Mouse (Mus musculus) testis, adult 2 months (tissue): ENCODE data around the gene Cavin1. TPM values are rescaled to one million over a fixed set of nuclear protein-coding genes. Genes with fewer than 3 reads are reported as not detected.
A peak's percentile ranks its signal among the peaks of the same experiment; 100 is the strongest.

Experiments used
- H3K27ac ChIP-seq: fragments of 200-500 bp; 2 replicates; pipeline ENCODE4 v1.5.1; 2012; ENCODE audit warnings: low read depth, low read length; ENCODE audit not compliant: control insufficient read depth, insufficient read depth
- H3K27me3 ChIP-seq: fragments of 200-500 bp; 2 replicates; pipeline ENCODE4 v1.6.1; 2012; ENCODE audit warnings: mild to moderate bottlenecking, low read length, moderate library complexity; ENCODE audit not compliant: control insufficient read depth, insufficient read depth
- H3K36me3 ChIP-seq: fragments of 200-500 bp; 2 replicates; pipeline ENCODE4 v1.6.1; 2012; ENCODE audit warnings: mild to moderate bottlenecking, low read length; ENCODE audit not compliant: control insufficient read depth, insufficient read depth
- H3K4me1 ChIP-seq: fragments of 200-500 bp; 2 replicates; pipeline ENCODE4 v1.6.1; 2012; ENCODE audit warnings: low read length; ENCODE audit not compliant: control insufficient read depth, insufficient read depth
- H3K4me3 ChIP-seq: fragments of 200-500 bp; 2 replicates; pipeline ENCODE4 v1.5.1; 2012; ENCODE audit warnings: low read depth, mild to moderate bottlenecking, low read length, moderate library complexity, mixed read lengths; ENCODE audit not compliant: control insufficient read depth
- CTCF ChIP-seq: fragments of 200-500 bp; IDR thresholded peaks from 2 replicates; pipeline ENCODE4 v1.5.1; 2012; ENCODE audit warnings: low read depth, mild to moderate bottlenecking, inconsistent platforms, low read length, moderate library complexity; ENCODE audit not compliant: control insufficient read depth, insufficient read depth, insufficient replicate concordance
- POLR2A ChIP-seq: fragments of 200-500 bp; IDR thresholded peaks from 2 replicates; pipeline ENCODE4 v1.6.1; 2012; ENCODE audit warnings: low read depth, mild to moderate bottlenecking, inconsistent platforms, low read length, moderate library complexity; ENCODE audit not compliant: control insufficient read depth
- polyA plus RNA-seq: library from polyadenylated mRNA; depleted of rRNA; stranded (reverse); fragments of >200 nt; gene quantifications from 2 replicates; pipeline ENCODE4 v1.2.3, GENCODE M21; 2012

Cavin1 gene
- polyA plus RNA-seq, 1 experiment: 5.1 TPM

- Histone ChIP-seq H3K36me3 (no peaks in the 10 kb centered on the region), H3K27ac (0 out of 2 replicates have a peak overlapping the region, but pooled peaks have one; percentile 0), H3K4me1 (peaks cover 4% of the 10 kb centered on the region), H3K27me3 (0 out of 2 replicates have a peak, but pooled peaks cover under 1% of the 10 kb centered on the region), H3K4me3 (no peak overlapping the region)
- TF ChIP-seq CTCF: no peak
- no peak for TF ChIP-seq POLR2A
Measured at GRCm38 (mm10) chr11:100975241-100975640, 4.6 kb upstream of the Cavin1 start.

DNA sequence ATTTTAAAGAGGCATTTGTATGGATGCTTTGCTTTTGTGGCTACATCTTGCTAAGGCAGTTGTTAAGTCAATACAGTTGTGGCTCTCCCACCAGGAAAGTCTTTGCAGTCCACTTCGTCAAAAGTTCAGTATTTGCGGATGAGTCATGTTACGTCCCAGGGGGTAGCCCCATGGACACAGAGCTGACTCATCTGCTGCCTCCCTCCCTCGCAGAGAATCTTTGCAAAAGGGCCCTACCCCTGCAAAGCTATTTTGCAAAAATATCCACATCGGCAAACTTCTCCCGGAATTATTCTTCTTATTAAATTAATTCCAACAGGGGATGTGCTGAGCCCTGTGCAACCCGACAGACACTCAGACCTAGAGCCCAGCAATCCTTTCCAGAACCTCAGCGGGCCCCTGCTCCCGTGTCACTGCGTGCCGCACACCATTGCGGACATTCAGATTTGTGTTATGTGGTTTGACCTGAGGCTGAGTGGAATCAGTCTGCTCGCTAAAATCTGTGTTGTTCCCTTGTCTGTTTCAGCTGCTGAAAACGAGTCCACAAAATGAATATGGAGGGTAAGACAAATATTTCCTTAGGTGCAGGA lies 3.8 kb upstream of the Cavin1 start:
- H3K27ac ChIP-seq: peak overlapping the region; percentile 0; the same call in 1 of the 2 replicates
- no peaks in the 10 kb centered on the region for H3K36me3 ChIP-seq
- H3K27me3 ChIP-seq: peaks cover 6% of the 10 kb centered on the region; the same call in 1 of the 2 replicates
- H3K4me3 ChIP-seq: no peak overlapping the region
- peaks cover 11% of the 10 kb centered on the region for H3K4me1 ChIP-seq
- TF ChIP-seq CTCF (no peak), POLR2A (no peak)

DNA sequence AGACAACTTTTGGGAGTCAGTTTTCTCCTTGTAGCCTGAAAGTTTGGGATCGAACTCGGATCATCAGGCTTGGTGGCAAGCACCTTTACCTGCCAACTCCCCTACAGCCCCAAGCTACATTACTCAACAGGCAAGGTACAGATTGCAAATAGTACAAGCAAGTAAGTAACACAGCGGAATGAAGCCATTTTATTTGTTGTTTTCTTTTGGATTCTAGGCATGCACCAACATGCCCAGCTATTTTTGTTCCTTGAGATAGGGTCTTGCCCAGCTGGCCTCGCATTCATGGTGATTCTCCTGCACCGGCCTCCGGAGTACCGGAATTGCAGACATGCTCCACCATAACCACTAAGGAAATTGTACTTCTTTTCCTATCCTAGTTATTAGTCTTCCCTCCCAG lies 2.6 kb upstream of the Cavin1 start:
- no peak for TF ChIP-seq CTCF
- TF ChIP-seq POLR2A: no peak

GRCm38 (mm10) chr11:100971455-100971854 lies 768 bp upstream of the Cavin1 start:
- no peak for TF ChIP-seq POLR2A
- H3K4me3 ChIP-seq: no peak overlapping the region
- H3K36me3 ChIP-seq: no peaks in the 10 kb centered on the region
- H3K4me1 ChIP-seq: peaks cover 12% of the 10 kb centered on the region
- H3K27ac ChIP-seq: no peak overlapping the region; the same call in 1 of the 2 replicates
- peaks cover 6% of the 10 kb centered on the region; the same call in 1 of the 2 replicates for H3K27me3 ChIP-seq

More for the DNA sequence above, 2.6 kb upstream of the Cavin1 start:
- H3K36me3 ChIP-seq: no peaks in the 10 kb centered on the region
- no peak overlapping the region for H3K4me3 ChIP-seq
- H3K27ac ChIP-seq: no peak overlapping the region
- H3K4me1 ChIP-seq: peaks cover 12% of the 10 kb centered on the region
- H3K27me3 ChIP-seq: peaks cover 6% of the 10 kb centered on the region; the same call in 1 of the 2 replicates

GRCm38 (mm10) chr11:100969744-100970556 lies 737 bp downstream of the Cavin1 start:
- peaks cover 12% of the 10 kb centered on the region for H3K4me1 ChIP-seq
- peak overlapping the region; percentile 71 for H3K27ac ChIP-seq
- H3K4me3 ChIP-seq: peak overlapping the region; percentile 87
- peaks cover 6% of the 10 kb centered on the region; the same call in 1 of the 2 replicates for H3K27me3 ChIP-seq
- TF ChIP-seq POLR2A (no peak; the same call in 1 of the 2 replicates), CTCF (no peak)
- H3K36me3 ChIP-seq: no peaks in the 10 kb centered on the region

DNA sequence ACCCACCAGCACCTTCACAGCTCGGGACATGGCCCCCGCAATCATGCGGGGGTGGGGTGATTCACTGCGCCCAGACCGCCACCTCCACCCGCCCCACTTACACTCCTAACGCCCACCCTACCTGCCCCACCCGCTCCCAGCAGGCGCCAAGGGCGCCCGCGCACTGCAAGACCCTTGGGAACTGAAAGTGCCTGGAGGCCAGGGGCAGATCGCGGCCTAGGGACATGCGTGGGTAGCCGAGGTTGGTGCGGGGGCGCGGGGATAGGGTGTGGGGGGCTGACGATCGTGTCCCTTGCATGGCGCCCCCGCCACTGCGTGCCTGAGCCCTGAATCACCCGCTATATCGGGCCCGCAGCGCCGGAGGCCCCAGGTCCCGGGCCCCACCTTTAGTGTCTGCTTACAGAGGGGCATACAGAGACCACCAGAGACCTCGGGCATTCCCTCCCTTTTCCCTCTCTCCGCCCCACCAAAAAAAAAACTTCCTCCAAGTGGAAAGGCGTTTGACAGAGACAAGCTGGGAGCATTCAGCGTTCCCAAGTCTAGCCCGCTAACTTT lies 1.4 kb downstream of the Cavin1 start:
- H3K36me3 ChIP-seq: no peaks in the 10 kb centered on the region
- peaks cover 6% of the 10 kb centered on the region; the same call in 1 of the 2 replicates for H3K27me3 ChIP-seq
- H3K4me3 ChIP-seq: peak overlapping the region; percentile 87
- peaks cover 12% of the 10 kb centered on the region for H3K4me1 ChIP-seq
- peak overlapping the region; percentile 71 for H3K27ac ChIP-seq
- no peak for TF ChIP-seq POLR2A
- no peak for TF ChIP-seq CTCF

- Histone ChIP-seq H3K4me3 (peak overlapping the region; percentile 87; the same call in 1 of the 2 replicates), H3K27ac (no peak overlapping the region), H3K36me3 (no peaks in the 10 kb centered on the region), H3K4me1 (peaks cover 14% of the 10 kb centered on the region), H3K27me3 (peaks cover 6% of the 10 kb centered on the region; the same call in 1 of the 2 replicates)
- TF ChIP-seq CTCF (no peak), POLR2A (no peak)
Measured at GRCm38 (mm10) chr11:100968501-100968900, 2.2 kb downstream of the Cavin1 start.
